Mouse (Mus musculus) WW6 (cell line): ENCODE data around the gene Slit1.

Source experiments
- DNase-seq: peaks from one replicate; pipeline ENCODE4 v3.0.0-alpha.2; 2013; ENCODE audit warnings: low read depth, low spot score

The Slit1 gene

GRCm38 (mm10) chr19:41743396-41743795 is at the start of gene Slit1:
Gene Slit1, minus strand, starts transcription at chr19:41743665.
- DNase-seq = no peak

GRCm38 (mm10) chr19:41792934-41793486 is 49.5 kb upstream of the Slit1 start:
- DNase-seq = no peak

- no peak for DNase-seq
These were observed 47.9 kb upstream of the Slit1 start for GRCm38 (mm10) chr19:41791384-41791783.

- no peak for DNase-seq
These were observed 45.9 kb upstream of the Slit1 start for GRCm38 (mm10) chr19:41789110-41789961.

- no peak for DNase-seq
These were observed 43.4 kb upstream of the Slit1 start for GRCm38 (mm10) chr19:41786896-41787295.

GRCm38 (mm10) chr19:41777514-41777913 is 34.0 kb upstream of the Slit1 start:
- no peak for DNase-seq

- DNase-seq = no peak
These were observed 25.2 kb upstream of the Slit1 start for GRCm38 (mm10) chr19:41768711-41769110.

GRCm38 (mm10) chr19:41766628-41767027 is 23.2 kb upstream of the Slit1 start:
- DNase-seq = no peak

- DNase-seq = peak; percentile 53
These were observed 20.6 kb upstream of the Slit1 start for GRCm38 (mm10) chr19:41763870-41764660.

- peak; percentile 53 for DNase-seq
These were observed 18.1 kb upstream of the Slit1 start for GRCm38 (mm10) chr19:41761529-41761928.

- no peak for DNase-seq
These were observed 16.3 kb upstream of the Slit1 start for GRCm38 (mm10) chr19:41759765-41760164.

GRCm38 (mm10) chr19:41759270-41759669 is 15.8 kb upstream of the Slit1 start:
- DNase-seq = no peak

GRCm38 (mm10) chr19:41754760-41755159 is 11.3 kb upstream of the Slit1 start:
- no peak for DNase-seq

GRCm38 (mm10) chr19:41751906-41752305 is 8.4 kb upstream of the Slit1 start:
- no peak for DNase-seq

- DNase-seq = no peak
These were observed 4.0 kb upstream of the Slit1 start for GRCm38 (mm10) chr19:41747436-41747835.

GRCm38 (mm10) chr19:41745941-41746557 is 2.6 kb upstream of the Slit1 start:
- no peak for DNase-seq

GRCm38 (mm10) chr19:41738896-41739295 is 4.6 kb downstream of the Slit1 start:
- DNase-seq = no peak

GRCm38 (mm10) chr19:41738429-41738805 is 5.0 kb downstream of the Slit1 start:
- DNase-seq = no peak

- DNase-seq = no peak
These were observed 5.6 kb downstream of the Slit1 start for GRCm38 (mm10) chr19:41737657-41738428.

GRCm38 (mm10) chr19:41734685-41735084 is 8.8 kb downstream of the Slit1 start:
- DNase-seq = no peak

- no peak for DNase-seq
These were observed 18.0 kb downstream of the Slit1 start for GRCm38 (mm10) chr19:41725491-41725890.
